Mouse (Mus musculus): ENCODE data around the gene Dusp1. TPM values are rescaled to one million over a fixed set of nuclear protein-coding genes. Genes with fewer than 3 reads are reported as not detected.

Dusp1 gene
- polyA plus RNA-seq, 1 experiment from 2014 or later = 35.5 TPM

DNA sequence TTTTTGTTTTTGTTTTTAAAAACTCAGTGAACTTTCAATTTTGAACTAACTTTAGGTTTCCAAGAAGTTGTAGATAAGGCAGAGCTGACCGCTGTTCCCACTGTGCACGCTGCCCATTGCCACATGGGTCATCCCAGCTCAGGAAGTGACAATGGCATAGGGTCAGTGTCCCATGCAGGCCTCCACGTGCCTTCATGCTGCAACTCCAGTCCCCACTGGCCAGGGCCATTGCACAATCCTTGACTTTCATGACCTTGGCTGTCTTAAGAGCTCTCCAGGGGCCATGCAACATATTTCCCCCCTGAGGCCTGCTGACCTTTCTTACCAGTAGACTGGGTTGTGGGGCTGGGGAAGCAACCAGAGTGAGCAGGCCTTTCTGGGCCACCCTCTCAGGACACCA lies 9.4 kb upstream of the Dusp1 start:
- Histone ChIP-seq H3K27me3 (no peaks in the 10 kb centered on the region), H3K27ac (no peak overlapping the region), H3K9ac (no peak overlapping the region), H3K4me2 (no peak overlapping the region), H3K36me3 (peaks cover 75% of the 10 kb centered on the region), H3K4me3 (no peak overlapping the region), H3K4me1 (replicated peaks) (peaks cover 26% of the 10 kb centered on the region; the same call in 1 of the 2 replicates), H3K9me3 (no peaks in the 10 kb centered on the region)
- WGBS = 88% methylated on average over 3 of the region's 3 CpGs
- no peak for ATAC-seq (ENCODE audit: low FRiP score)

DNA sequence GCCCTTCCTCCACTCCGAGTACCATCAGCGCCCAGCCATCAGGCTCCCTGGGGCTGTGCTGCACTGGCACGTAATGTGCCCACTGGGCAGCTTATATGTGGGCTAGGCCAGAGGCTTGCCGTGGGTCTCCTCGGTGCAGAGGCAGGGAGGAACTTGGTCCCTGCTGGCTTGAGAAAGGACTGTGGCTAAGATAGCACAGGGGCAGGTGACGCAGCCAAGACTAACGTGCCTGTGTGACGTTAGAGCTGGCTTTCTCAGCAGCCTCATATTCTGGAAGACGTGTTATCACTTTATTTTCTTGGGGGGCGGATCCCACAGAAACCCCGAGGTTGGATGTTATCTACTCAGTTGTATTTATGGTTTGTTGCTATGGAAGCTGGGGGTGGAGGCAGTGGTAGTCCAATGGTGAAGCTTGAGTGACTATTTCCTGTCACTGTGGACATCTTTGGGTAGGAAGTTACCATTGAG lies 8.8 kb upstream of the Dusp1 start:
- Histone ChIP-seq H3K9ac (no peak overlapping the region), H3K27me3 (no peaks in the 10 kb centered on the region), H3K4me1 (replicated peaks) (peaks cover 21% of the 10 kb centered on the region; the same call in 1 of the 2 replicates), H3K36me3 (peaks cover 74% of the 10 kb centered on the region), H3K27ac (no peak overlapping the region), H3K4me3 (no peak overlapping the region), H3K9me3 (peaks cover 3% of the 10 kb centered on the region; the same call in 1 of the 2 replicates), H3K4me2 (no peak overlapping the region)
- ATAC-seq (ENCODE audit: low FRiP score) = no peak
- WGBS = 94% methylated on average over 11 of the region's 11 CpGs

DNA sequence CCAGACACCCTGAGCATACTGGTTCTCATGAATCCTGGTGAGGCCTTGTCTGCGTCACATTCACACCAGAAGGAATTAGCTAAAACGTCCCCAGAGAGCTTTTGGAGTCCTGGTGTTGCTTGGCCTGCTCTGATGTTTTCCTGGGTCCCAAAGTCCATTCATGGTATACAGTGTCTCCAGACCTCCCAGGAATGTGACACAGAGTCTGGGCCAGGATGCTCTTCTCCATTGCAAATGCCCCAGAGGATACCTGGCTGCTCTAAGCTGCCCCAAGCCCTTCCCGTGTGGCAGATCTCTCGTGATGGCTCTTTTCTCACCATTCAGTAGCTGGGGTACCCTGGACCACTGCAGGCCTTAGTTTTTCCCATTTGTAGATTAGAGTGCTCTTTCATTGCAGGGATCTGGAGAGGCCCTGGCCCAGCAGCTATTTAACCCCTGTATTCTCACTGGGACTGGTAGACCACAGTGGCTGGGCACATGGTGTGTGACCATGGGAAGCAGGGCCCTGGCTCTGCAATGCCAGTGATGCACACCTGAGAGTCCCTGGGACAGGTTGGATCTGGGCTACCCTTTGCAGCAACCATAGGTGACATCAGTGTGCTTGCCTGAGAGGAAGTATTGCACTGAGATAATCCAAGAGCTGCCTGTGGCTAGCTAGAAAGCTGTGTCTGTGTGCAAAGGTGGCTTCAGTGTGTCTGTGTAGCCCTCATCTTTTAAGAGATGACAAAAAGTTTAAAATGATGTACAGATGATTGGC lies 7.8 kb upstream of the Dusp1 start:
- H3K4me1 ChIP-seq (replicated peaks) = 0 out of 2 replicates have a peak, but pooled peaks cover 14% of the 10 kb centered on the region
- 91% methylated on average over 4 of the region's 4 CpGs for WGBS
- ATAC-seq (ENCODE audit: low FRiP score) = no peak
- no peak overlapping the region for H3K27ac ChIP-seq
- no peaks in the 10 kb centered on the region for H3K27me3 ChIP-seq
- peaks cover 73% of the 10 kb centered on the region for H3K36me3 ChIP-seq
- peaks cover 3% of the 10 kb centered on the region; the same call in 1 of the 2 replicates for H3K9me3 ChIP-seq
- H3K9ac ChIP-seq = no peak overlapping the region
- H3K4me2 ChIP-seq = no peak overlapping the region
- H3K4me3 ChIP-seq = no peak overlapping the region

DNA sequence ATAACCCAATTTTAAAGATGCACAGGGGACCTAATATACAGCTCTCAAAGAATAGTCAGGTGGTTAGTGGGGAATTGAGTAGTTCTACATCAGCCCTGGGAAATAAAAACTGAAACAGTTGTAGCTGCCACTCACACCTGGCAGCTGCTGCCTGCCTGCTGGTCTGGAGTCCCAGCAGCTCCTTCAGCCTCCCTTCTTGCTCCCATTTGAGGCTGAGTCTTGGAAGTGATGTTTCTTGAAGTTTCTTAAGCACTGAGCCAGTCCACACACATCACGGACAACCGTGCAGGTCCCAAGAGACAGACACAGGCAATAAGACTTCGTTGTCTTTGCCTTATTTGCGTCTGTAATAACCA lies 5.9 kb upstream of the Dusp1 start:
- Histone ChIP-seq H3K4me3 (no peak overlapping the region), H3K36me3 (peaks cover 85% of the 10 kb centered on the region), H3K9me3 (peaks cover 3% of the 10 kb centered on the region; the same call in 1 of the 2 replicates), H3K27ac (no peak overlapping the region), H3K27me3 (no peaks in the 10 kb centered on the region), H3K4me2 (no peak overlapping the region), H3K9ac (no peak overlapping the region), H3K4me1 (replicated peaks) (peaks cover 27% of the 10 kb centered on the region)
- no peak for ATAC-seq (ENCODE audit: low FRiP score)
- WGBS = 97% methylated on average over 4 of the region's 4 CpGs

GRCm38 (mm10) chr17:26567142-26567817 lies 5.4 kb upstream of the Dusp1 start:
- H3K36me3 ChIP-seq = peaks cover 83% of the 10 kb centered on the region
- no peak overlapping the region for H3K4me3 ChIP-seq
- ATAC-seq (ENCODE audit: low FRiP score) = no peak
- 90% methylated on average over 8 of the region's 8 CpGs for WGBS
- no peak overlapping the region for H3K9ac ChIP-seq
- H3K27ac ChIP-seq = no peak overlapping the region
- no peak overlapping the region for H3K4me2 ChIP-seq
- H3K9me3 ChIP-seq = peaks cover 3% of the 10 kb centered on the region; the same call in 1 of the 2 replicates
- H3K4me1 ChIP-seq (replicated peaks) = peaks cover 32% of the 10 kb centered on the region
- no peaks in the 10 kb centered on the region for H3K27me3 ChIP-seq

GRCm38 (mm10) chr17:26564439-26564838 lies 2.5 kb upstream of the Dusp1 start:
- 61% methylated on average over 9 of the region's 9 CpGs for WGBS
- H3K4me2 ChIP-seq = no peak overlapping the region
- H3K27ac ChIP-seq = no peak overlapping the region
- ATAC-seq (ENCODE audit: low FRiP score) = no peak
- no peak overlapping the region for H3K4me3 ChIP-seq
- no peak overlapping the region for H3K9ac ChIP-seq
- H3K4me1 ChIP-seq (replicated peaks) = peaks cover 38% of the 10 kb centered on the region
- H3K9me3 ChIP-seq = peaks cover 3% of the 10 kb centered on the region; the same call in 1 of the 2 replicates
- H3K27me3 ChIP-seq = no peaks in the 10 kb centered on the region
- H3K36me3 ChIP-seq = peaks cover 61% of the 10 kb centered on the region

- Histone ChIP-seq H3K27ac (no peak overlapping the region), H3K36me3 (peaks cover 52% of the 10 kb centered on the region), H3K27me3 (no peaks in the 10 kb centered on the region), H3K9me3 (peaks cover 3% of the 10 kb centered on the region; the same call in 1 of the 2 replicates), H3K4me2 (peak overlapping the region; percentile 95; the same call in 1 of the 2 replicates), H3K9ac (peak overlapping the region; percentile 92; the same call in 1 of the 2 replicates), H3K4me3 (no peak overlapping the region; the same call in 1 of the 2 replicates), H3K4me1 (replicated peaks) (peaks cover 38% of the 10 kb centered on the region)
- ATAC-seq (ENCODE audit: low FRiP score) = no peak
- 84% methylated on average over 6 of the region's 6 CpGs for WGBS
Observed at GRCm38 (mm10) chr17:26563476-26563875, 1.5 kb upstream of the Dusp1 start.

DNA sequence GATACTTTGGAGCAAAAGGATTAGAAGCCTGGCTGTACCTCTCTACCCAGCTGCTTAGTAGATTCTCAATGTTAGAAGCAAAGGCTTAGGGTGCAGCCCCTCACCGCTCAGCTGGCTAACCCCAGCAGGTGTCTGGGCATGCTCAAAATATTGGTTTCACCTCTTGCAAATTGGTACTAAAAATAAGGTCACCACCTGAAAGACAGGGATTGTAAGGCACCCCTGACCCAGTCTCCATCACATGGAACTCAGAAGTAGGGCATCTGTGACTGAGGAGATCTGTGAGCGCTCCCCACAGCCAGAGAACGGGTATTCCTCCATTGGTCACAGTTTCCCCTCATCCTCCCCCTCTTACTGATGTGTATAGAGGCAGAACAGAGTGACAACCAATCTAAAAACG lies 364 bp upstream of the Dusp1 start:
- peaks cover 38% of the 10 kb centered on the region for H3K4me1 ChIP-seq (replicated peaks)
- WGBS = 73% methylated on average over 4 of the region's 4 CpGs
- peak overlapping the region; percentile 92 for H3K9ac ChIP-seq
- no peaks in the 10 kb centered on the region for H3K27me3 ChIP-seq
- peak overlapping the region; percentile 88 for H3K4me3 ChIP-seq
- peak overlapping the region; percentile 95 for H3K4me2 ChIP-seq
- H3K27ac ChIP-seq = peak overlapping the region; percentile 84; the same call in 1 of the 2 replicates
- H3K9me3 ChIP-seq = peaks cover 3% of the 10 kb centered on the region; the same call in 1 of the 2 replicates
- ATAC-seq (ENCODE audit: low FRiP score) = no peak
- peaks cover 40% of the 10 kb centered on the region for H3K36me3 ChIP-seq

DNA sequence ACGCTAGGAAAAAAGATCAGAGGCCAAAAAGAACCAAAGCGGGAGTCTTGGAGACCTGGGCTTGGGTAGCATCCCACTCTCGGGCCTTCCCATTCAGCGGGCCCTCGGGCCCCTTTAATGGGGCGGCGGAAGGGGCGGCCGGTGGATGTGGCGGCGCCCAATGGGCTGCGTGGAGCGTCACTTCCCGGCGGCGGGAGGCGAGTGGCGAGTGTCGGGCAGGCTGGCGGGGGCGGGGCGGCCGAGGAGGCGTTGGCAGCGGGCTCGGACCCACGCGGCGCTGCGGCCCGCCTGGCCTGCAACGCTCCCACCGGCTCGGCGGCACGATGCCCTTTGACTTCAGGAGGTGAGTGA lies 663 bp downstream of the Dusp1 start, which contains the start of gene Ergic1:
Gene Ergic1, plus strand, starts transcription at position 200 of the 351 bp plus-strand sequence.
- peak within 1 kb of the TSS; percentile 92 for H3K9ac ChIP-seq
- H3K4me2 ChIP-seq = peak within 1 kb of the TSS; percentile 95
- peak within 1 kb of the TSS; percentile 84 for H3K27ac ChIP-seq
- H3K9me3 ChIP-seq = peaks cover 3% of the 10 kb centered on the region; the same call in 1 of the 2 replicates
- H3K27me3 ChIP-seq = no peaks in the 10 kb centered on the region
- H3K4me3 ChIP-seq = peak within 1 kb of the TSS; percentile 88
- peaks cover 38% of the 10 kb centered on the region for H3K4me1 ChIP-seq (replicated peaks)
- under 1% methylated on average over 36 of the region's 36 CpGs for WGBS
- peak; percentile 96 for ATAC-seq (ENCODE audit: low FRiP score)
- H3K36me3 ChIP-seq = peaks cover 29% of the 10 kb centered on the region

GRCm38 (mm10) chr17:26560526-26561289 lies 1.2 kb downstream of the Dusp1 start:
- Histone ChIP-seq H3K4me1 (replicated peaks) (peaks cover 38% of the 10 kb centered on the region), H3K36me3 (peaks cover 24% of the 10 kb centered on the region), H3K4me2 (peak overlapping the region; percentile 95), H3K9ac (peak overlapping the region; percentile 92), H3K27me3 (no peaks in the 10 kb centered on the region), H3K27ac (peak overlapping the region; percentile 84), H3K4me3 (peak overlapping the region; percentile 88), H3K9me3 (no peaks in the 10 kb centered on the region)
- peak; percentile 52 for ATAC-seq (ENCODE audit: low FRiP score)
- WGBS = 36% methylated on average over 9 of the region's 9 CpGs

DNA sequence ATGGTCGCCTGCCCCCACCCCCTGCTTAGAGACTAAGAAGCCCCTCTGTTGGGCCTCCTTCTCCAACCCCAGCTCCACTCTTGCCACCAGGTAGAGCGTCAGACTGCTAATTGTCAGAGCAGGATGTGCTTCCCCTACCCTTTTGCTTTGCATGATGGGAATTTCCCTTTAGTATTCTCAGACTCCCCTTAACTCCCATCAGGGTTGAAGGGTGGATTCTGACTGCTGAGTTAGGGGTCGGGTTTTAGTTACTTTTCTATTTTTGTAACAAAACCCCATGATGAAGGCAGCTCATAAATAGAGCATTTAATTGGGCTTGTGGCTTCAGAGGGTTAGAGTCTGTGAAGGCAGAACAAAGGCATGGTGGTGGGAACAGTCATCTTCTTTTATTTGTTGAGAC lies 8.9 kb downstream of the Dusp1 start:
- H3K4me1 ChIP-seq (replicated peaks) = peaks cover 12% of the 10 kb centered on the region
- ATAC-seq (ENCODE audit: low FRiP score) = no peak
- no peak overlapping the region for H3K4me2 ChIP-seq
- H3K4me3 ChIP-seq = no peak overlapping the region
- H3K27me3 ChIP-seq = peaks cover 17% of the 10 kb centered on the region; the same call in 1 of the 2 replicates
- H3K9ac ChIP-seq = no peak overlapping the region
- H3K27ac ChIP-seq = no peak overlapping the region
- H3K9me3 ChIP-seq = no peaks in the 10 kb centered on the region
- 75% methylated on average over 3 of the region's 3 CpGs for WGBS
- H3K36me3 ChIP-seq = no peaks in the 10 kb centered on the region

- Histone ChIP-seq H3K36me3 (no peaks in the 10 kb centered on the region), H3K27me3 (peaks cover 21% of the 10 kb centered on the region; the same call in 1 of the 2 replicates), H3K9me3 (no peaks in the 10 kb centered on the region), H3K4me1 (replicated peaks) (peaks cover 12% of the 10 kb centered on the region), H3K9ac (no peak overlapping the region), H3K27ac (no peak overlapping the region), H3K4me2 (no peak overlapping the region), H3K4me3 (no peak overlapping the region)
- no peak for ATAC-seq (ENCODE audit: low FRiP score)
- WGBS = 88% methylated on average over 6 of the region's 6 CpGs
Observed at GRCm38 (mm10) chr17:26551104-26551503, 10.8 kb downstream of the Dusp1 start.

Data from hindbrain, embryonic 13.5 days (tissue).